Mouse (Mus musculus): ENCODE measurements around the gene Pelp1.

DNA sequence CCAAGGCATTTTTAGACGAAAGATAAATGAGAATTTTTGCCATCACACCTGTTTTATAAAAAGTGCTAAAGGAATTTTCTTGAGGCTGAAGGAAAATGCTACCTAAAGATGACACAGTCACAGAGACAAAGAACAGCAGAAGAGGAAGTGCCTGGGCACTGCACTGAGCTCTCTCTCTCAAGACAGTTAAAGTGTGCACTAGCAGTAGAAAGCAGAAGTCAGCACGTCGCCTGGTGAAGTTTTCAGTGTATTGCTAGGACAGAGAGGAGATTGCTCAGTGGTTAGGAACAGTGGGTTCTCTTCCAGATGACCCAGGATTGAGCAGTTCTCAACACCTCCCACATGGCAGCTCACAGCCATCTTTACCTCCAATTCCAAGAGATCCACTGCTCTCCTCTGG lies 35.5 kb downstream of the Pelp1 start:
- TF ChIP-seq E2F4 (IDR thresholded peaks at IDR 0.05; ENCODE audit: insufficient read depth) = no peak
- no peak for TF ChIP-seq POLR2A (IDR thresholded peaks at IDR 0.05; ENCODE audit: insufficient read length, low read depth)

Measured in myocyte (in vitro differentiated cells).